Mouse (Mus musculus) myocyte (in vitro differentiated cells): ENCODE data around the gene Entpd3. TPM values are rescaled to one million over a fixed set of nuclear protein-coding genes. Genes with fewer than 3 reads are reported as not detected.

Experiments used
- H3K27me3 ChIP-seq: one replicate; pipeline ENCODE4 v1.6.1; 2011; ENCODE audit not compliant: control insufficient read depth, insufficient read depth, insufficient read length
- H3K36me3 ChIP-seq: one replicate; pipeline ENCODE4 v1.6.1; 2011; ENCODE audit not compliant: control insufficient read depth, insufficient read depth
- H3K4me2 ChIP-seq: one replicate; pipeline ENCODE4 v1.6.1; 2011; ENCODE audit warnings: low read depth, control low read depth
- H3K4me3 ChIP-seq: one replicate; pipeline ENCODE4 v1.5.1; 2011; ENCODE audit warnings: mild to moderate bottlenecking, control low read depth, moderate library complexity
- H3K79me2 ChIP-seq: one replicate; pipeline ENCODE4 v1.6.1; 2011; ENCODE audit not compliant: control insufficient read depth, insufficient read depth
- H3ac ChIP-seq: one replicate; pipeline ENCODE4 v1.6.1; 2011; ENCODE audit not compliant: control insufficient read depth, insufficient read length
- CEBPB ChIP-seq: IDR thresholded peaks from 2 replicates; pipeline ENCODE4 v1.6.1; 2011; ENCODE audit warnings: mild to moderate bottlenecking, moderate library complexity; ENCODE audit not compliant: poor library complexity, insufficient read depth, severe bottlenecking
- E2F4 ChIP-seq: IDR thresholded peaks from one replicate; pipeline ENCODE4 v1.6.1; 2011; ENCODE audit warnings: mild to moderate bottlenecking, control low read depth, moderate library complexity; ENCODE audit not compliant: insufficient read depth
- MAX ChIP-seq: IDR thresholded peaks from one replicate; pipeline ENCODE4 v1.6.1; 2011; ENCODE audit warnings: low read depth, mild to moderate bottlenecking, control low read depth
- MYOD1 ChIP-seq, 3 experiments: IDR thresholded peaks; one replicate each; pipeline ENCODE4 v1.6.1; 2011; ENCODE audit warnings: control low read depth in 2 of 3, low read depth in 2 of 3, mild to moderate bottlenecking in 2 of 3, moderate library complexity in 1 of 3; ENCODE audit not compliant: insufficient read length in 2 of 3, control insufficient read depth in 1 of 3
- MYOG ChIP-seq, 3 experiments: IDR thresholded peaks; one replicate each; pipeline ENCODE4 v1.6.1; 2011; ENCODE audit warnings: control low read depth in 2 of 3, low read depth in 2 of 3, mild to moderate bottlenecking in 2 of 3; ENCODE audit not compliant: insufficient read length in 2 of 3, control insufficient read depth in 1 of 3, insufficient read depth in 1 of 3
- POLR2A ChIP-seq: IDR thresholded peaks from one replicate; pipeline ENCODE4 v1.6.1; 2011; ENCODE audit warnings: low read depth, mild to moderate bottlenecking, control low read depth, moderate library complexity; ENCODE audit not compliant: insufficient read length
- POLR2AphosphoS2 ChIP-seq: IDR thresholded peaks from one replicate; pipeline ENCODE4 v1.6.1; 2011; ENCODE audit warnings: low read depth, control low read depth; ENCODE audit not compliant: insufficient read length
- REST ChIP-seq: IDR thresholded peaks from one replicate; pipeline ENCODE4 v1.6.1; 2011; ENCODE audit warnings: mild to moderate bottlenecking, control low read depth, moderate library complexity; ENCODE audit not compliant: insufficient read depth, insufficient read length
- SRF ChIP-seq: IDR thresholded peaks from one replicate; pipeline ENCODE4 v1.6.1; 2011; ENCODE audit warnings: low read depth; ENCODE audit not compliant: control insufficient read depth, insufficient read length
- TCF12 ChIP-seq: IDR thresholded peaks from one replicate; pipeline ENCODE4 v1.6.1; 2011; ENCODE audit warnings: mild to moderate bottlenecking, control low read depth; ENCODE audit not compliant: poor library complexity, insufficient read depth, severe bottlenecking
- TCF3 ChIP-seq: IDR thresholded peaks from one replicate; pipeline ENCODE4 v1.6.1; 2011; ENCODE audit warnings: low read depth, control low read depth; ENCODE audit not compliant: insufficient read length
- USF1 ChIP-seq: IDR thresholded peaks from one replicate; pipeline ENCODE4 v1.6.1; 2011; ENCODE audit warnings: low read depth, mild to moderate bottlenecking, control low read depth, moderate library complexity
- polyA plus RNA-seq: library from polyadenylated mRNA; unstranded; fragments of >200 nt; fragmentation: generic; extraction: Trizol; gene quantifications from one replicate; pipeline ENCODE4 v1.2.1, GENCODE M21; 2012; ENCODE audit warnings: missing spikeins

Entpd3 gene
- polyA plus RNA-seq, 1 experiment: 1.1 TPM

GRCm38 (mm10) chr9:120521161-120521560 is 18.5 kb upstream of the Entpd3 start:
- H3ac ChIP-seq: no peak overlapping the region
- TF ChIP-seq E2F4: no peak
- TF ChIP-seq CEBPB: no peak
- TF ChIP-seq POLR2A: no peak
- no peak for TF ChIP-seq SRF
- TF ChIP-seq REST: no peak
- no peak for TF ChIP-seq POLR2AphosphoS2
- no peak for TF ChIP-seq MAX
- no peak for TF ChIP-seq USF1
- no peak for TF ChIP-seq MYOD1 (IDR thresholded peaks at IDR 0.05; ENCODE audit: control insufficient read depth in 1 of 3, insufficient read length in 2 of 3, low read depth in 2 of 3)
- no peak for TF ChIP-seq TCF12
- no peak for TF ChIP-seq TCF3
- TF ChIP-seq MYOG (IDR thresholded peaks at IDR 0.05; ENCODE audit: control insufficient read depth in 1 of 3, insufficient read depth in 1 of 3, insufficient read length in 2 of 3, low read depth in 2 of 3): no peak
- H3K4me2 ChIP-seq: no peak overlapping the region
- no peaks in the 10 kb centered on the region for H3K79me2 ChIP-seq
- H3K36me3 ChIP-seq: no peaks in the 10 kb centered on the region
- H3K4me3 ChIP-seq: no peak overlapping the region
- no peaks in the 10 kb centered on the region for H3K27me3 ChIP-seq

- no peaks in the 10 kb centered on the region for H3K79me2 ChIP-seq
- no peak overlapping the region for H3ac ChIP-seq
- no peak for TF ChIP-seq CEBPB
- no peak for TF ChIP-seq USF1
- TF ChIP-seq TCF12: no peak
- TF ChIP-seq POLR2AphosphoS2: no peak
- TF ChIP-seq E2F4: no peak
- TF ChIP-seq MYOD1 (IDR thresholded peaks at IDR 0.05; ENCODE audit: control insufficient read depth in 1 of 3, insufficient read length in 2 of 3, low read depth in 2 of 3): no peak
- no peak for TF ChIP-seq SRF
- no peak for TF ChIP-seq TCF3
- TF ChIP-seq REST: no peak
- no peak for TF ChIP-seq MAX
- TF ChIP-seq MYOG (IDR thresholded peaks at IDR 0.05; ENCODE audit: control insufficient read depth in 1 of 3, insufficient read depth in 1 of 3, insufficient read length in 2 of 3, low read depth in 2 of 3): no peak
- no peak for TF ChIP-seq POLR2A
- no peaks in the 10 kb centered on the region for H3K36me3 ChIP-seq
- H3K4me2 ChIP-seq: no peak overlapping the region
- H3K4me3 ChIP-seq: no peak overlapping the region
- H3K27me3 ChIP-seq: no peaks in the 10 kb centered on the region
These were observed 12.3 kb upstream of the Entpd3 start for GRCm38 (mm10) chr9:120527270-120527669.

- Histone ChIP-seq H3K4me2 (no peak overlapping the region), H3K36me3 (no peaks in the 10 kb centered on the region), H3K79me2 (no peaks in the 10 kb centered on the region), H3K27me3 (no peaks in the 10 kb centered on the region), H3K4me3 (no peak overlapping the region), H3ac (no peak overlapping the region)
- TF ChIP-seq REST (no peak), TCF12 (no peak), TCF3 (no peak), POLR2A (no peak), SRF (no peak), MAX (no peak), MYOD1 (IDR thresholded peaks at IDR 0.05; ENCODE audit: control insufficient read depth in 1 of 3, insufficient read length in 2 of 3, low read depth in 2 of 3) (no peak), POLR2AphosphoS2 (no peak), CEBPB (no peak), MYOG (IDR thresholded peaks at IDR 0.05; ENCODE audit: control insufficient read depth in 1 of 3, insufficient read depth in 1 of 3, insufficient read length in 2 of 3, low read depth in 2 of 3) (no peak), E2F4 (no peak), USF1 (no peak)
These were observed 11.7 kb upstream of the Entpd3 start for GRCm38 (mm10) chr9:120527919-120528318.

- no peak overlapping the region for H3ac ChIP-seq
- no peaks in the 10 kb centered on the region for H3K79me2 ChIP-seq
- no peaks in the 10 kb centered on the region for H3K27me3 ChIP-seq
- H3K4me2 ChIP-seq: peak overlapping the region; percentile 68
- TF ChIP-seq MAX: peak; percentile 66
- TF ChIP-seq MYOG (IDR thresholded peaks at IDR 0.05; ENCODE audit: control insufficient read depth in 1 of 3, insufficient read depth in 1 of 3, insufficient read length in 2 of 3, low read depth in 2 of 3): peak; percentile 52 to 94 (median 78)
- peak; percentile 41 to 82 (median 63) for TF ChIP-seq MYOD1 (IDR thresholded peaks at IDR 0.05; ENCODE audit: control insufficient read depth in 1 of 3, insufficient read length in 2 of 3, low read depth in 2 of 3)
- peak; percentile 83 for TF ChIP-seq TCF12
- TF ChIP-seq POLR2A: no peak
- TF ChIP-seq SRF: no peak
- peak; percentile 90 for TF ChIP-seq USF1
- peak; percentile 55 for TF ChIP-seq TCF3
- H3K36me3 ChIP-seq: no peaks in the 10 kb centered on the region
- H3K4me3 ChIP-seq: no peak overlapping the region
These were observed 10.7 kb upstream of the Entpd3 start for GRCm38 (mm10) chr9:120528815-120529510.
